Mouse (Mus musculus): ENCODE measurements around the gene Gm10100. TPM values are rescaled to one million over a fixed set of nuclear protein-coding genes. Genes with fewer than 3 reads are reported as not detected.
"Not testable (repeated sequence)": the region's sequence is repeated elsewhere in the genome, so short reads cannot be mapped to it uniquely, and the experiment has no call there.

Gm10100 gene
- total RNA-seq (2015; ENCODE audit: low replicate concordance) (not detected in 2 replicates), total RNA-seq (2017; ENCODE audit: low replicate concordance) (not detected in 2 replicates)

- ATAC-seq (replicated peaks; ENCODE audit: low FRiP score, poor library complexity, severe bottlenecking) = no peak
These were observed at the start of gene Gm10100 for GRCm38 (mm10) chr10:77726186-77726585. Gene Gm10100, plus strand, starts transcription at chr10:77726486.

GRCm38 (mm10) chr10:77677562-77677961 lies 48.7 kb upstream of the Gm10100 start:
- ATAC-seq (replicated peaks; ENCODE audit: low FRiP score, poor library complexity, severe bottlenecking) = no peak

GRCm38 (mm10) chr10:77682994-77683393 lies 43.3 kb upstream of the Gm10100 start:
- ATAC-seq (replicated peaks; ENCODE audit: low FRiP score, poor library complexity, severe bottlenecking) = no peak

GRCm38 (mm10) chr10:77684181-77684580 lies 42.1 kb upstream of the Gm10100 start:
- ATAC-seq (replicated peaks; ENCODE audit: low FRiP score, poor library complexity, severe bottlenecking) = no peak

GRCm38 (mm10) chr10:77685895-77686664 lies 40.2 kb upstream of the Gm10100 start, which contains the start of gene Tspear:
Gene Tspear, plus strand, starts transcription at chr10:77686569.
- ATAC-seq (replicated peaks; ENCODE audit: low FRiP score, poor library complexity, severe bottlenecking) = no peak

GRCm38 (mm10) chr10:77687021-77687420 lies 39.3 kb upstream of the Gm10100 start:
- no peak for ATAC-seq (replicated peaks; ENCODE audit: low FRiP score, poor library complexity, severe bottlenecking)

GRCm38 (mm10) chr10:77690356-77690807 lies 35.9 kb upstream of the Gm10100 start, which contains the start of gene Gm19402:
Gene Gm19402, minus strand, starts transcription at chr10:77690757.
- not testable (repeated sequence) for ATAC-seq (replicated peaks; ENCODE audit: low FRiP score, poor library complexity, severe bottlenecking)

- no peak for ATAC-seq (replicated peaks; ENCODE audit: low FRiP score, poor library complexity, severe bottlenecking)
These were observed 29.2 kb upstream of the Gm10100 start, which contains the start of gene Gm9508 for GRCm38 (mm10) chr10:77697133-77697532. Gene Gm9508, minus strand, starts transcription at chr10:77697233.

GRCm38 (mm10) chr10:77706326-77706725 lies 20.0 kb upstream of the Gm10100 start, which contains the start of gene Gm10272:
Gene Gm10272, plus strand, starts transcription at chr10:77706626.
- ATAC-seq (replicated peaks; ENCODE audit: low FRiP score, poor library complexity, severe bottlenecking) = no peak

- no peak for ATAC-seq (replicated peaks; ENCODE audit: low FRiP score, poor library complexity, severe bottlenecking)
These were observed 16.5 kb upstream of the Gm10100 start for GRCm38 (mm10) chr10:77709831-77710230.

GRCm38 (mm10) chr10:77711157-77711556 lies 15.1 kb upstream of the Gm10100 start, which contains the start of gene Gm10024:
Gene Gm10024, plus strand, starts transcription at chr10:77711457.
- not testable (repeated sequence) for ATAC-seq (replicated peaks; ENCODE audit: low FRiP score, poor library complexity, severe bottlenecking)

- ATAC-seq (replicated peaks; ENCODE audit: low FRiP score, poor library complexity, severe bottlenecking) = no peak
These were observed 12.6 kb upstream of the Gm10100 start for GRCm38 (mm10) chr10:77713734-77714133.

GRCm38 (mm10) chr10:77715507-77715906 lies 10.8 kb upstream of the Gm10100 start, which contains the start of gene Gm10142:
Gene Gm10142, plus strand, starts transcription at chr10:77715807.
- no peak for ATAC-seq (replicated peaks; ENCODE audit: low FRiP score, poor library complexity, severe bottlenecking)

GRCm38 (mm10) chr10:77720299-77720698 lies 6.0 kb upstream of the Gm10100 start, which contains the start of gene Krtap12-1:
Gene Krtap12-1, plus strand, starts transcription at chr10:77720599.
- ATAC-seq (replicated peaks; ENCODE audit: low FRiP score, poor library complexity, severe bottlenecking) = not testable (repeated sequence)

GRCm38 (mm10) chr10:77724855-77725254 lies 1.4 kb upstream of the Gm10100 start:
- ATAC-seq (replicated peaks; ENCODE audit: low FRiP score, poor library complexity, severe bottlenecking) = no peak

GRCm38 (mm10) chr10:77728280-77728679 lies 2.0 kb downstream of the Gm10100 start:
- ATAC-seq (replicated peaks; ENCODE audit: low FRiP score, poor library complexity, severe bottlenecking) = no peak

GRCm38 (mm10) chr10:77729241-77729640 lies 3.0 kb downstream of the Gm10100 start:
- no peak for ATAC-seq (replicated peaks; ENCODE audit: low FRiP score, poor library complexity, severe bottlenecking)

- no peak for ATAC-seq (replicated peaks; ENCODE audit: low FRiP score, poor library complexity, severe bottlenecking)
These were observed 9.6 kb downstream of the Gm10100 start for GRCm38 (mm10) chr10:77735928-77736327.

GRCm38 (mm10) chr10:77738929-77739328 lies 12.6 kb downstream of the Gm10100 start:
- no peak for ATAC-seq (replicated peaks; ENCODE audit: low FRiP score, poor library complexity, severe bottlenecking)

- ATAC-seq (replicated peaks; ENCODE audit: low FRiP score, poor library complexity, severe bottlenecking) = not testable (repeated sequence)
These were observed 15.8 kb downstream of the Gm10100 start, which contains the start of gene Gm18596 for GRCm38 (mm10) chr10:77741924-77742688. Gene Gm18596, minus strand, starts transcription at chr10:77742638.

All from erythroblast, adult 5-6 weeks (primary cell).